Mouse (Mus musculus) MEL (cell line): ENCODE measurements at regions not wholly inside any gene's neighbourhood (a gene's known extent, or its start where the extent isn't known, plus 50 kb on each side); places are given as distances from the start of the nearest gene placed in this dataset.

ENCODE experiments used
- DNase-seq: peaks from one replicate; pipeline ENCODE4 v3.0.0; 2011; ENCODE audit warnings: low read depth, low spot score
- H3K27ac ChIP-seq: 2 replicates; pipeline ENCODE4 v1.5.1; 2012; ENCODE audit warnings: low read depth, mild to moderate bottlenecking, control low read depth, low read length, moderate library complexity; ENCODE audit not compliant: control insufficient read depth
- H3K27me3 ChIP-seq, 2 experiments: fragments of 150-350 bp in 1 of 2; sonication (generic) in 1 of 2; 2 replicates each; pipeline ENCODE4 v1.6.1; 2012; ENCODE audit warnings: low read length in 2 of 2, mild to moderate bottlenecking in 2 of 2, improper control_type of control experiment in 1 of 2, moderate library complexity in 1 of 2; ENCODE audit not compliant: insufficient read depth in 2 of 2, control insufficient read depth in 1 of 2
- H3K36me3 ChIP-seq, 2 experiments: 2 replicates each; pipeline ENCODE4 v1.6.1; 2012 to 2014; ENCODE audit warnings: low read length in 2 of 2, improper control_type of control experiment in 1 of 2, inconsistent platforms in 1 of 2, mild to moderate bottlenecking in 1 of 2; ENCODE audit not compliant: insufficient read depth in 2 of 2, control insufficient read depth in 1 of 2
- H3K4me1 ChIP-seq, 2 experiments: fragments of 150-350 bp in 1 of 2; sonication (generic) in 1 of 2; 2 replicates each; pipeline ENCODE4 v1.6.1; 2012; ENCODE audit warnings: low read length in 2 of 2, improper control_type of control experiment in 1 of 2, mild to moderate bottlenecking in 1 of 2; ENCODE audit not compliant: insufficient read depth in 2 of 2, control insufficient read depth in 1 of 2
- H3K4me3 ChIP-seq, 2 experiments: fragments of 150-350 bp in 1 of 2; sonication (generic) in 1 of 2; 2 replicates each; pipeline ENCODE4 v1.5.1; 2012; ENCODE audit warnings: low read depth in 2 of 2, low read length in 2 of 2, mild to moderate bottlenecking in 2 of 2, moderate library complexity in 2 of 2, control low read depth in 1 of 2, improper control_type of control experiment in 1 of 2; ENCODE audit not compliant: control insufficient read depth in 1 of 2, insufficient read depth in 1 of 2
- H3K79me2 ChIP-seq: 2 replicates; pipeline ENCODE4 v1.6.1; 2012; ENCODE audit warnings: mild to moderate bottlenecking, low read length, moderate library complexity; ENCODE audit not compliant: control insufficient read depth, poor library complexity, insufficient read depth
- H3K9ac ChIP-seq: 2 replicates; pipeline ENCODE4 v1.6.1; 2012; ENCODE audit warnings: low read depth, mild to moderate bottlenecking, control low read depth, low read length, moderate library complexity; ENCODE audit not compliant: control insufficient read depth, poor library complexity, severe bottlenecking
- H3K9me3 ChIP-seq: fragments of 150-350 bp; sonication (generic); replicated peaks from 2 replicates; pipeline ENCODE4 v1.6.1; 2012; ENCODE audit warnings: mild to moderate bottlenecking, low read length, improper control_type of control experiment, moderate library complexity; ENCODE audit not compliant: insufficient read depth
- BHLHE40 ChIP-seq: IDR thresholded peaks from 2 replicates; pipeline ENCODE4 v1.6.1; 2012; ENCODE audit warnings: low read depth, mild to moderate bottlenecking, inconsistent platforms, low read length, improper control_type of control experiment, borderline replicate concordance
- CHD1 ChIP-seq: IDR thresholded peaks from 2 replicates; pipeline ENCODE4 v1.6.1; 2012; ENCODE audit warnings: low read depth, mild to moderate bottlenecking, inconsistent platforms, low read length, improper control_type of control experiment
- CHD2 ChIP-seq: IDR thresholded peaks from 2 replicates; pipeline ENCODE4 v1.6.1; 2011; ENCODE audit warnings: low read length, improper control_type of control experiment
- CTCF ChIP-seq, 3 experiments: IDR thresholded peaks in 2 of 3; conservative IDR thresholded peaks in 1 of 3; 2 replicates each; pipeline ENCODE4 v1.5.1; 2011 to 2012; ENCODE audit warnings: low read length in 3 of 3, low read depth in 2 of 3, mild to moderate bottlenecking in 2 of 3, improper control_type of control experiment in 1 of 3, inconsistent platforms in 1 of 3, mixed read lengths in 1 of 3, moderate library complexity in 1 of 3; ENCODE audit not compliant: control insufficient read depth in 1 of 3, insufficient read depth in 1 of 3, poor library complexity in 1 of 3, severe bottlenecking in 1 of 3
- ELF1 ChIP-seq: IDR thresholded peaks from 2 replicates; pipeline ENCODE4 v1.6.1; 2014; ENCODE audit warnings: low read depth, mild to moderate bottlenecking, inconsistent platforms, low read length, improper control_type of control experiment, moderate library complexity
- EP300 ChIP-seq, 2 experiments: IDR thresholded peaks; 2 replicates each; pipeline ENCODE4 v1.6.1; 2011; ENCODE audit warnings: improper control_type of control experiment in 2 of 2, low read length in 2 of 2, low read depth in 1 of 2, mild to moderate bottlenecking in 1 of 2
- ETS1 ChIP-seq: IDR thresholded peaks from 2 replicates; pipeline ENCODE4 v1.6.1; 2012; ENCODE audit warnings: low read depth, mild to moderate bottlenecking, inconsistent platforms, low read length, improper control_type of control experiment, moderate library complexity
- GABPA ChIP-seq: IDR thresholded peaks from 2 replicates; pipeline ENCODE4 v1.6.1; 2012; ENCODE audit warnings: low read depth, mild to moderate bottlenecking, inconsistent platforms, low read length, improper control_type of control experiment, moderate library complexity
- GATA1 ChIP-seq: IDR thresholded peaks from 2 replicates; pipeline ENCODE4 v1.6.1; 2011; ENCODE audit warnings: low read depth, low read length, improper control_type of control experiment
- JUND ChIP-seq: IDR thresholded peaks from 2 replicates; pipeline ENCODE4 v1.6.1; 2011; ENCODE audit warnings: low read depth, mild to moderate bottlenecking, improper control_type of control experiment, low read length
- KAT2A ChIP-seq: conservative IDR thresholded peaks from 2 replicates; pipeline ENCODE4 v1.6.1; 2012; ENCODE audit warnings: low read depth, low read length, improper control_type of control experiment, inconsistent platforms
- MAFK ChIP-seq: IDR thresholded peaks from 2 replicates; pipeline ENCODE4 v1.6.1; 2011; ENCODE audit warnings: low read depth, mild to moderate bottlenecking, low read length, improper control_type of control experiment, borderline replicate concordance
- MAX ChIP-seq: IDR thresholded peaks from 2 replicates; pipeline ENCODE4 v1.6.1; 2011; ENCODE audit warnings: low read length, improper control_type of control experiment
- MAZ ChIP-seq: IDR thresholded peaks from 2 replicates; pipeline ENCODE4 v1.6.1; 2012; ENCODE audit warnings: low read depth, mild to moderate bottlenecking, inconsistent platforms, low read length, improper control_type of control experiment
- MEF2A ChIP-seq: IDR thresholded peaks from 2 replicates; pipeline ENCODE4 v1.6.1; 2014; ENCODE audit warnings: low read depth, mild to moderate bottlenecking, inconsistent platforms, low read length, improper control_type of control experiment; ENCODE audit not compliant: poor library complexity, insufficient replicate concordance, severe bottlenecking; ENCODE audit errors: extremely low read depth
- MXI1 ChIP-seq: IDR thresholded peaks from 2 replicates; pipeline ENCODE4 v1.6.1; 2011; ENCODE audit warnings: mild to moderate bottlenecking, low read depth, low read length, improper control_type of control experiment
- MYB ChIP-seq: IDR thresholded peaks from 2 replicates; pipeline ENCODE4 v1.6.1; 2011; ENCODE audit warnings: mild to moderate bottlenecking, low read depth, low read length, improper control_type of control experiment
- MYC ChIP-seq: IDR thresholded peaks from 2 replicates; pipeline ENCODE4 v1.6.1; 2011; ENCODE audit warnings: low read depth, mild to moderate bottlenecking, low read length, improper control_type of control experiment, moderate library complexity
- NELFE ChIP-seq: IDR thresholded peaks from 2 replicates; pipeline ENCODE4 v1.6.1; 2011; ENCODE audit warnings: low read depth, low read length, improper control_type of control experiment
- POLR2AphosphoS2 ChIP-seq: IDR thresholded peaks from 2 replicates; pipeline ENCODE4 v1.6.1; 2011; ENCODE audit warnings: low read length, improper control_type of control experiment
- POLR2AphosphoS5 ChIP-seq: IDR thresholded peaks from 2 replicates; pipeline ENCODE4 v1.6.1; 2012; ENCODE audit warnings: low read depth, borderline replicate concordance, mild to moderate bottlenecking, inconsistent platforms, low read length, moderate library complexity, mixed read lengths
- RAD21 ChIP-seq: IDR thresholded peaks from 2 replicates; pipeline ENCODE4 v1.6.1; 2011; ENCODE audit warnings: mild to moderate bottlenecking, low read depth, low read length, improper control_type of control experiment
- SMC3 ChIP-seq: IDR thresholded peaks from 2 replicates; pipeline ENCODE4 v1.6.1; 2011; ENCODE audit warnings: low read depth, low read length, improper control_type of control experiment
- TBP ChIP-seq: IDR thresholded peaks from 2 replicates; pipeline ENCODE4 v1.8.0; 2011; ENCODE audit warnings: low read depth, low read length, improper control_type of control experiment
- TCF12 ChIP-seq: IDR thresholded peaks from 2 replicates; pipeline ENCODE4 v1.6.1; 2014; ENCODE audit warnings: low read depth, mild to moderate bottlenecking, inconsistent platforms, low read length, improper control_type of control experiment, moderate library complexity
- UBTF ChIP-seq: IDR thresholded peaks from 2 replicates; pipeline ENCODE4 v1.6.1; 2012; ENCODE audit warnings: low read depth, mild to moderate bottlenecking, inconsistent platforms, low read length, improper control_type of control experiment, moderate library complexity, borderline replicate concordance; ENCODE audit not compliant: insufficient read depth
- USF1 ChIP-seq: IDR thresholded peaks from 2 replicates; pipeline ENCODE4 v1.6.1; 2014; ENCODE audit warnings: low read depth, mild to moderate bottlenecking, inconsistent platforms, low read length, improper control_type of control experiment, moderate library complexity
- USF2 ChIP-seq, 2 experiments: IDR thresholded peaks; 2 replicates each; pipeline ENCODE4 v1.6.1; 2011 to 2012; ENCODE audit warnings: improper control_type of control experiment in 2 of 2, low read length in 2 of 2, borderline replicate concordance in 1 of 2, inconsistent platforms in 1 of 2, low read depth in 1 of 2, mild to moderate bottlenecking in 1 of 2; ENCODE audit not compliant: insufficient read depth in 1 of 2
- ZC3H11A ChIP-seq: IDR thresholded peaks from 2 replicates; pipeline ENCODE4 v1.6.1; 2012; ENCODE audit warnings: low read depth, mild to moderate bottlenecking, inconsistent platforms, low read length, improper control_type of control experiment
- ZNF384 ChIP-seq: IDR thresholded peaks from 2 replicates; pipeline ENCODE4 v1.6.1; 2012; ENCODE audit warnings: low read depth, mild to moderate bottlenecking, inconsistent platforms, low read length, improper control_type of control experiment

DNA sequence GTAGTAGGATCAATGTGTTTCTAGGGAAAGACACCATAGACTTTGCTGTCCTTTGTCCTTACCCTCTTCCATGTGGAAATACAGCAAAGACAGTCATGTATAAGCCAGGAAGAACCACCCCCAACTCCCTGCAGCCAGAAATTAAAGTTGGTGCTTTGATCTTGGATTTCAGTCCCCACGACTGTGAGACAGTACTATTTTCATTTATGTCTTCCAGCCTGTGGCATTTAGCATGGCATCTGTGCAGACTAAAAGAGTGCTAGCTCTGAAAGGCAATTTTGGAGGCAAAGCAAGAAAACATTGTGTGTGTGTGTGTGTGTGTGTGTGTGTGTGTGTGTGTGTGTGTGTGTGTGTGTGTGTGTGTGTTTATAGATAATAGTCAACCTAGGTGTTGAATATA is 144.1 kb downstream of the Otor start:
- Histone ChIP-seq H3K36me3 (no peaks in the 10 kb centered on the region), H3K9ac (no peak overlapping the region), H3K9me3 (no peaks in the 10 kb centered on the region), H3K27ac (no peak overlapping the region), H3K4me3 (no peak overlapping the region)
- DNase-seq = no peak
- TF ChIP-seq TCF12 = no peak
- no peak for TF ChIP-seq MAZ
- TF ChIP-seq GABPA = no peak
- no peak for TF ChIP-seq UBTF
- no peak for TF ChIP-seq GATA1
- TF ChIP-seq MXI1 = no peak
- TF ChIP-seq MEF2A = no peak
- no peak for TF ChIP-seq MYB
- TF ChIP-seq BHLHE40 = no peak
- TF ChIP-seq MAX = no peak
- TF ChIP-seq CHD1 = no peak
- no peak for TF ChIP-seq POLR2AphosphoS2
- no peak for TF ChIP-seq RAD21
- TF ChIP-seq ETS1 = no peak
- TF ChIP-seq POLR2AphosphoS5 = no peak
- no peak for TF ChIP-seq USF2 (IDR thresholded peaks at IDR 0.05; ENCODE audit: borderline replicate concordance in 1 of 2, insufficient read depth in 1 of 2, low read depth in 1 of 2, low read length in 2 of 2)
- no peak for TF ChIP-seq CHD2
- no peak for TF ChIP-seq MAFK
- TF ChIP-seq, all 39 proteins: peak for 0
- Histone ChIP-seq H3K4me1 (no peaks in the 10 kb centered on the region), H3K27me3 (no peaks in the 10 kb centered on the region), H3K79me2 (no peaks in the 10 kb centered on the region)

DNA sequence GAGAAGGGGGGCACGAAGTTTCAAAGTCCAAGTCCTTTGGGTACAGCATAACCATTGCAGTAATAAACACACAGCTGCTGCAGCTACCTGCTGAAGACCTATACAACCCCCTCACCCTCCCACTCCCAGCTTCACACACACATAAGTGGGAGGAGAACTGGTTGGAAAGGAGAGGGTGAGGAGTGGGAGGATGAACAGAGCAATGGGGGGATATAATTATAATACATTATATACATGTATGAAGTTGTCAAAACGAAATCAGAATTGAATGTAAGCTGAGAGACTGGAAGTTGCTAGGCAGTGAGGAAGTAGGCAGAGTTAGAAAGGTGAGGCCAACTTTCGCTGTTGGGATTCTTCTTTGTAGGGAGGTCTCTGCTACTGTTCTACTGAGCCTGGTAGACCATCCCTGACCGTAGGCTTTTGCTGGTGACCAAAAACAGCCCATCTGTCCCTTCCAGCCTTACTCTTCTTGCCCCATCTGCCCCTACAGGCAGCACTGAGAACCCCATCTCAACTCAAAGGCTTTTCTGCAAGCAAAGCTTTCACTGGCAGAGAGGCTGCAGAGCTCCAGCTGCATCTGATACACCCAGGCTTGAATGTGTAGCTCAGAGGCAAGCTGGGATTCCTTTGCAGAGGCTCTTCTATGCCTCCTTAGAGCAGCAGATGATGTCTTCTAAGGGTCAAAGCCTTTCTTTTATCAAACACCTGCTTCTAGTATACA is 146.3 kb downstream of the Otor start:
- Histone ChIP-seq H3K79me2 (no peaks in the 10 kb centered on the region), H3K9me3 (no peaks in the 10 kb centered on the region), H3K4me3 (no peak overlapping the region), H3K36me3 (no peaks in the 10 kb centered on the region), H3K27ac (no peak overlapping the region), H3K27me3 (no peaks in the 10 kb centered on the region), H3K4me1 (no peaks in the 10 kb centered on the region), H3K9ac (no peak overlapping the region)
- no peak for TF ChIP-seq USF1
- no peak for TF ChIP-seq CHD2
- TF ChIP-seq MXI1 = no peak
- no peak for TF ChIP-seq MAFK
- TF ChIP-seq MYC = no peak
- TF ChIP-seq JUND = no peak
- no peak for TF ChIP-seq EP300 (IDR thresholded peaks at IDR 0.05; ENCODE audit: low read depth in 1 of 2, low read length in 2 of 2)
- TF ChIP-seq BHLHE40 = no peak
- TF ChIP-seq NELFE = no peak
- TF ChIP-seq TCF12 = no peak
- TF ChIP-seq POLR2AphosphoS2 = no peak
- no peak for TF ChIP-seq ZC3H11A
- no peak for TF ChIP-seq CTCF (IDR thresholded peaks at IDR 0.05 in 2 of 3, conservative IDR thresholded peaks at IDR 0.05 in 1 of 3; ENCODE audit: control insufficient read depth in 1 of 3, insufficient read depth in 1 of 3, low read depth in 2 of 3, low read length in 3 of 3, poor library complexity in 1 of 3, severe bottlenecking in 1 of 3)
- no peak for TF ChIP-seq SMC3
- no peak for TF ChIP-seq USF2 (IDR thresholded peaks at IDR 0.05; ENCODE audit: borderline replicate concordance in 1 of 2, insufficient read depth in 1 of 2, low read depth in 1 of 2, low read length in 2 of 2)
- no peak for TF ChIP-seq RAD21
- no peak for TF ChIP-seq ZNF384
- TF ChIP-seq KAT2A = no peak
- TF ChIP-seq TBP = no peak
- no peak for TF ChIP-seq ELF1
- no peak for DNase-seq
